Mouse (Mus musculus) C2C12 (cell line): ENCODE results near the gene Mrps23. TPM values are rescaled to one million over a fixed set of nuclear protein-coding genes. Genes with fewer than 3 reads are reported as not detected.

ENCODE experiments used
- H3K27me3 ChIP-seq: one replicate; pipeline ENCODE4 v1.6.1; 2011; ENCODE audit not compliant: control insufficient read depth, insufficient read depth, insufficient read length
- H3K36me3 ChIP-seq: one replicate; pipeline ENCODE4 v1.6.1; 2011; ENCODE audit not compliant: control insufficient read depth, insufficient read depth
- H3K4me3 ChIP-seq: one replicate; pipeline ENCODE4 v1.5.1; 2011; ENCODE audit warnings: mild to moderate bottlenecking, control low read depth; ENCODE audit not compliant: poor library complexity, insufficient read depth, severe bottlenecking
- H3K79me2 ChIP-seq: one replicate; pipeline ENCODE4 v1.6.1; 2011; ENCODE audit not compliant: control insufficient read depth, insufficient read depth
- H3K79me3 ChIP-seq: one replicate; pipeline ENCODE4 v1.6.1; 2011; ENCODE audit warnings: low read depth, control low read depth
- H3ac ChIP-seq: one replicate; pipeline ENCODE3; 2011; ENCODE audit warnings: low read depth; ENCODE audit not compliant: control insufficient read depth, insufficient read length
- CEBPB ChIP-seq: IDR thresholded peaks from one replicate; pipeline ENCODE4 v1.6.1; 2011; ENCODE audit warnings: low read depth, mild to moderate bottlenecking, control low read depth, moderate library complexity
- CTCF ChIP-seq: IDR thresholded peaks from one replicate; pipeline ENCODE4 v1.5.1; 2011; ENCODE audit not compliant: control insufficient read depth, insufficient read depth, insufficient read length
- FOSL1 ChIP-seq: IDR thresholded peaks from one replicate; pipeline ENCODE4 v1.8.0; 2011; ENCODE audit warnings: mild to moderate bottlenecking, low read length; ENCODE audit not compliant: poor library complexity, insufficient read depth, severe bottlenecking
- MAX ChIP-seq: IDR thresholded peaks from one replicate; pipeline ENCODE4 v1.6.1; 2011; ENCODE audit warnings: mild to moderate bottlenecking, control low read depth
- MYOD1 ChIP-seq: IDR thresholded peaks from one replicate; pipeline ENCODE4 v1.6.1; 2011; ENCODE audit warnings: low read depth; ENCODE audit not compliant: control insufficient read depth, insufficient read length
- MYOG ChIP-seq: IDR thresholded peaks from one replicate; pipeline ENCODE4 v1.6.1; 2011; ENCODE audit not compliant: control insufficient read depth, insufficient read length; ENCODE audit errors: extremely low read depth
- USF1 ChIP-seq: IDR thresholded peaks from one replicate; pipeline ENCODE4 v1.6.1; 2011; ENCODE audit warnings: low read depth, mild to moderate bottlenecking, control low read depth, moderate library complexity
- polyA plus RNA-seq: library from polyadenylated mRNA; unstranded; fragments of >200 nt; fragmentation: generic; extraction: Trizol; gene quantifications from one replicate; pipeline ENCODE4 v1.2.1, GENCODE M21; 2012; ENCODE audit warnings: missing spikeins

Gene Mrps23
- polyA plus RNA-seq, 1 experiment, result 191 TPM

DNA sequence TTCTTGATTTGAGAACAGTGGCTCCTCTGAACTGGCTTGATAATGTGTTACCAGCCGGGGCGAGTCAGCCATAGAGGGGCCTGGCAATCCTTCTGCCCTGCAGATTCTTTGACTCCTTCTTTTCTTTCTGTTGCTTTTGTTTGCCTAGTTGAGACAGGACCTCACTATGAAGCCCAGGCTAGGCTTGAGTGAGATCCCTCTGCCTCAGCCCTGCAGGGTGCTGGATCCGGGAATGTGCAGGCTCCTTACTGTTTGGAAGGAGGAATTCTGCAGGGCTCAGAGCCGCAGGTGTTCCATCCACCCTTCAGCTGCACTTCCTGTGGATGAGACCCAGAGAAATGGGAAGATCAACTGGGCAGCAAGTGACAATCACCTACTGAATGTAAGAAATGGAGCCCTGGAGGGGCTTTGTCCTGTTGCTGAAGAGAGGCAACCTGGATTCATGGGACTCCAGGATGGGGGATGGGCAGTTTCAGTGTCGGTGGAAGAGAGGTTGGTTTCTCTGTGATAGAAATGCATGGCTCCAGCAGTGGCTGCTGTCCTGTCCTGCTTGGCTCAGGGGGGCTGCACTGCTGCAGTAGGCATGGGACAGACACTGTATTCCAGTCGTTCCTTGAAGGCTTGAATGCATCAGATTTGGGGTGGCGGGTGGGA lies 49.5 kb downstream of the Mrps23 start:
- no peak for TF ChIP-seq MAX
- TF ChIP-seq CEBPB, result no peak
- TF ChIP-seq MYOG, result no peak
- no peak for TF ChIP-seq USF1
- no peak for TF ChIP-seq FOSL1
- TF ChIP-seq MYOD1, result no peak
- no peak for TF ChIP-seq CTCF
- Histone ChIP-seq H3K36me3 (no peaks in the 10 kb centered on the region), H3K27me3 (no peaks in the 10 kb centered on the region), H3ac (no peak overlapping the region), H3K79me3 (no peaks in the 10 kb centered on the region), H3K4me3 (no peak overlapping the region), H3K79me2 (no peaks in the 10 kb centered on the region)

DNA sequence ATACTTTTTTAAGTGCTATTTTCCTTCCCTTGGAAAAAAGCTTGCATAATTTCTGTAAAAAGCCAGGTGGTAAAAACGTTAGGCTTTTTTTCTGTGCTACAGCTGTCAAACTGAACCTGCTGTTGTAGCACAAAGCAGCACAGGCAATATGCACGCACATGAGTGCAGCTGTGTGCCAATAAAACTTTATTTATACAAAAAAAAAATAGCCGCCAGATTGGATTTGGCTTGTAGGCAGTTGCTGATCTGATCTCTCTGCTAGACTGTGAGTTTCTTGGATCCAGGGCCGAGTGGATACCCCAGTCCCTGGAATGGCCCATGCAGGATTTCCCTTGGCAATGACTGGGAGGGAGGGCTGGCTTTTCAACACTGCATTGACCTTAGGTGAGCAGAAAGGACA lies 53.5 kb downstream of the Mrps23 start:
- no peaks in the 10 kb centered on the region for H3K79me3 ChIP-seq
- H3K4me3 ChIP-seq, result no peak overlapping the region
- no peaks in the 10 kb centered on the region for H3K79me2 ChIP-seq
- no peaks in the 10 kb centered on the region for H3K36me3 ChIP-seq
- no peak for TF ChIP-seq MYOD1
- no peak for TF ChIP-seq MYOG
- no peak for TF ChIP-seq MAX
- no peak for TF ChIP-seq CEBPB
- no peak for TF ChIP-seq USF1
- no peaks in the 10 kb centered on the region for H3K27me3 ChIP-seq
- H3ac ChIP-seq, result no peak overlapping the region

DNA sequence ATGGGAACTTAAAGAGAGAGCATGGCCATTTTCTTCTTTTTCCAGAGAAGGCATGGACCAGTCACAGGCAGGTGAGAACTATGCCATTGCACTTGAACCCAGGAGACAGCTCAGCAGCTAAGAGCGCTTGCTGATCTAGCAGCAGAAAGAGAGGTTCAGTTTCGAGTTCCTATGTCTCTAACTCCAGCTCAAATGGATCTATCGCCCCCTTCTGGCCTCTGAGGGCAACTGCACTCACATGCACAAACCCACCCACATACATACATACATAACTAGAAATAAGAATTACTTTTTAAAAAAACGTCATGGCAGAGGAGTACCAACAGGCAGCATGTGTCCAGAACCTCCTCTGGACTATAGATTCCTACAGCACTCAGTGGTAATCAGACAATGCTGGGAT lies 54.0 kb downstream of the Mrps23 start:
- Histone ChIP-seq H3K4me3 (no peak overlapping the region), H3K36me3 (no peaks in the 10 kb centered on the region), H3K79me3 (no peaks in the 10 kb centered on the region), H3K27me3 (no peaks in the 10 kb centered on the region), H3K79me2 (no peaks in the 10 kb centered on the region), H3ac (no peak overlapping the region)
- TF ChIP-seq CEBPB (no peak), FOSL1 (no peak), MYOD1 (no peak), CTCF (no peak), MYOG (no peak), USF1 (no peak), MAX (no peak)

- Histone ChIP-seq H3K27me3 (no peaks in the 10 kb centered on the region), H3K4me3 (no peak overlapping the region), H3ac (no peak overlapping the region), H3K79me2 (no peaks in the 10 kb centered on the region), H3K36me3 (no peaks in the 10 kb centered on the region), H3K79me3 (no peaks in the 10 kb centered on the region)
- TF ChIP-seq CEBPB (no peak), USF1 (no peak), MYOD1 (no peak), CTCF (no peak), MAX (no peak), MYOG (no peak), FOSL1 (no peak)
Observed at GRCm38 (mm10) chr11:88260463-88260862, 56.3 kb downstream of the Mrps23 start.

Other genes with a start within 250 kb of the Mrps23 start
- 75.1 TPM for gene Dynll2, start 216.9 kb upstream of the Mrps23 start, polyA plus RNA-seq
- gene Srsf1, start 157.0 kb upstream of the Mrps23 start, polyA plus RNA-seq, result 143 TPM
- 13.3 TPM for gene Vezf1, start 136.1 kb upstream of the Mrps23 start, polyA plus RNA-seq
- 16.2 TPM for gene Cuedc1, start 106.3 kb upstream of the Mrps23 start, polyA plus RNA-seq
- gene Ccdc182, start 89.7 kb downstream of the Mrps23 start, polyA plus RNA-seq, result not detected